Mouse (Mus musculus) liver, adult 2 months (tissue): ENCODE results near the gene Cuedc1. TPM values are rescaled to one million over a fixed set of nuclear protein-coding genes. Genes with fewer than 3 reads are reported as not detected.

Experiments
- DNase-seq: peaks from one replicate; pipeline ENCODE4 v3.0.0-alpha.2; 2011; ENCODE audit warnings: low read depth, low spot score; ENCODE audit errors: extremely low read depth
- H3K27ac ChIP-seq: fragments of 200-500 bp; replicated peaks from 2 replicates; pipeline ENCODE4 v1.5.1; 2012; ENCODE audit warnings: low read depth, mild to moderate bottlenecking, control low read depth, inconsistent platforms, low read length; ENCODE audit not compliant: insufficient read depth
- H3K27me3 ChIP-seq: fragments of 200-500 bp; 2 replicates; pipeline ENCODE4 v1.6.1; 2012; ENCODE audit warnings: mild to moderate bottlenecking, moderate library complexity, low read length, inconsistent platforms; ENCODE audit not compliant: control insufficient read depth, insufficient read depth
- H3K36me3 ChIP-seq: fragments of 200-500 bp; 2 replicates; pipeline ENCODE4 v1.6.1; 2012; ENCODE audit warnings: low read length, inconsistent platforms; ENCODE audit not compliant: control insufficient read depth, insufficient read depth
- H3K4me1 ChIP-seq: fragments of 200-500 bp; 2 replicates; pipeline ENCODE4 v1.6.1; 2011; ENCODE audit warnings: low read length; ENCODE audit not compliant: control insufficient read depth, insufficient read depth
- H3K4me3 ChIP-seq: fragments of 200-500 bp; 2 replicates; pipeline ENCODE4 v1.5.1; 2011; ENCODE audit warnings: low read depth, mild to moderate bottlenecking, control low read depth, low read length, moderate library complexity; ENCODE audit not compliant: insufficient read depth
- H3K79me2 ChIP-seq: fragments of 200-500 bp; 2 replicates; pipeline ENCODE4 v1.6.1; 2012; ENCODE audit warnings: inconsistent platforms, mild to moderate bottlenecking, low read length, moderate library complexity; ENCODE audit not compliant: control insufficient read depth, insufficient read depth
- H3K9ac ChIP-seq: fragments of 200-500 bp; 2 replicates; pipeline ENCODE4 v1.6.1; 2012; ENCODE audit warnings: low read depth, mild to moderate bottlenecking, control low read depth, inconsistent platforms, low read length
- CTCF ChIP-seq: fragments of 200-500 bp; IDR thresholded peaks from 2 replicates; pipeline ENCODE4 v1.5.1; 2011; ENCODE audit warnings: low read depth, low read length, control low read depth
- POLR2A ChIP-seq: fragments of 200-500 bp; IDR thresholded peaks from 2 replicates; pipeline ENCODE4 v1.6.1; 2011; ENCODE audit warnings: low read length, control low read depth; ENCODE audit not compliant: insufficient read depth; ENCODE audit errors: extremely low read depth
- WGBS: fragments of 180-500 bp; shearing (Covaris S2); methylation state at CpG from one replicate; pipeline ENCODE4 v1.1.7; 2018; 5-methylcytosine and 5-hydroxymethylcytosine counted together
- polyA plus RNA-seq: library from polyadenylated mRNA; depleted of rRNA; stranded (reverse); fragments of >200 nt; gene quantifications from 2 replicates; pipeline ENCODE4 v1.2.3, GENCODE M21; 2012
- total RNA-seq: library from RNA; depleted of rRNA; stranded (reverse); fragments of >200 nt; gene quantifications from 2 replicates; pipeline ENCODE4 v1.2.3, GENCODE M21; 2014

Cuedc1 gene
- total and polyA plus RNA-seq, 2 experiments: 1.5 to 1.7 TPM

- no peaks in the 10 kb centered on the region for H3K36me3 ChIP-seq
- H3K4me3 ChIP-seq: no peak overlapping the region
- no peak for TF ChIP-seq POLR2A
- H3K27me3 ChIP-seq: no peaks in the 10 kb centered on the region
- peak; percentile 58 for DNase-seq
- H3K27ac ChIP-seq: peak overlapping the region; percentile 25
- H3K9ac ChIP-seq: no peak overlapping the region
- H3K79me2 ChIP-seq: no peaks in the 10 kb centered on the region
- WGBS: 61% methylated on average over 8 of the region's 8 CpGs
- H3K4me1 ChIP-seq: no peaks in the 10 kb centered on the region; the same call in 1 of the 2 replicates
These were observed 34.0 kb downstream of the Cuedc1 start for GRCm38 (mm10) chr11:88131847-88132246.

- Histone ChIP-seq H3K27me3 (no peaks in the 10 kb centered on the region; the same call in 1 of the 2 replicates), H3K4me1 (peaks cover 6% of the 10 kb centered on the region; the same call in 1 of the 2 replicates), H3K27ac (no peak overlapping the region), H3K36me3 (no peaks in the 10 kb centered on the region), H3K9ac (no peak overlapping the region), H3K4me3 (no peak overlapping the region), H3K79me2 (no peaks in the 10 kb centered on the region)
- no peak for TF ChIP-seq CTCF
- no peak for TF ChIP-seq POLR2A
- no peak for DNase-seq
- WGBS: 58% methylated on average over 7 of the region's 7 CpGs
These were observed 37.4 kb downstream of the Cuedc1 start for GRCm38 (mm10) chr11:88135218-88135617.

GRCm38 (mm10) chr11:88137814-88138425 lies 40.1 kb downstream of the Cuedc1 start:
- TF ChIP-seq CTCF: no peak
- H3K9ac ChIP-seq: no peak overlapping the region
- H3K36me3 ChIP-seq: no peaks in the 10 kb centered on the region
- no peaks in the 10 kb centered on the region; the same call in 1 of the 2 replicates for H3K27me3 ChIP-seq
- no peak for DNase-seq
- no peak overlapping the region for H3K27ac ChIP-seq
- H3K4me3 ChIP-seq: no peak overlapping the region
- WGBS: 76% methylated on average over 12 of the region's 12 CpGs
- no peaks in the 10 kb centered on the region for H3K79me2 ChIP-seq
- peaks cover 8% of the 10 kb centered on the region; the same call in 1 of the 2 replicates for H3K4me1 ChIP-seq

GRCm38 (mm10) chr11:88139256-88139861 lies 41.5 kb downstream of the Cuedc1 start:
- Histone ChIP-seq H3K36me3 (no peaks in the 10 kb centered on the region), H3K4me3 (no peak overlapping the region), H3K79me2 (no peaks in the 10 kb centered on the region), H3K4me1 (peaks cover 8% of the 10 kb centered on the region; the same call in 1 of the 2 replicates), H3K9ac (no peak overlapping the region), H3K27me3 (no peaks in the 10 kb centered on the region; the same call in 1 of the 2 replicates), H3K27ac (no peak overlapping the region)
- no peak for DNase-seq
- WGBS: 20% methylated on average over 20 of the region's 20 CpGs
- no peak for TF ChIP-seq POLR2A
- TF ChIP-seq CTCF: no peak

GRCm38 (mm10) chr11:88140066-88141060 lies 42.5 kb downstream of the Cuedc1 start:
- H3K4me3 ChIP-seq: no peak overlapping the region
- H3K36me3 ChIP-seq: no peaks in the 10 kb centered on the region
- H3K4me1 ChIP-seq: peaks cover 8% of the 10 kb centered on the region; the same call in 1 of the 2 replicates
- no peak overlapping the region for H3K9ac ChIP-seq
- H3K79me2 ChIP-seq: no peaks in the 10 kb centered on the region
- TF ChIP-seq CTCF: no peak
- TF ChIP-seq POLR2A: no peak
- no peak overlapping the region for H3K27ac ChIP-seq
- no peak for DNase-seq
- no peaks in the 10 kb centered on the region; the same call in 1 of the 2 replicates for H3K27me3 ChIP-seq
- 65% methylated on average over 13 of the region's 13 CpGs for WGBS
